Mouse (Mus musculus) heart, embryonic 11.5 days (tissue): Measurements from ENCODE around the gene Synj1. TPM values are rescaled to one million over a fixed set of nuclear protein-coding genes. Genes with fewer than 3 reads are reported as not detected.

ENCODE experiments used
- ATAC-seq: fragments of 200-750 bp; cut with Nextera tagmentation; replicated peaks from 2 replicates; pipeline ENCODE4 v1.8.0; 2017; ENCODE audit warnings: moderate library complexity; ENCODE audit not compliant: insufficient number of reproducible peaks, low FRiP score, low TSS enrichment
- H3K27ac ChIP-seq: fragments of 300-500 bp; sonication (generic); 2 replicates; pipeline ENCODE4 v1.5.1; 2014; ENCODE audit warnings: mild to moderate bottlenecking, low read depth, low read length
- H3K27me3 ChIP-seq: fragments of 300-500 bp; sonication (generic); 2 replicates; pipeline ENCODE4 v1.6.1; 2014; ENCODE audit warnings: mild to moderate bottlenecking, low read length, mixed read lengths; ENCODE audit not compliant: control insufficient read depth, insufficient read depth
- H3K36me3 ChIP-seq: fragments of 300-500 bp; sonication (generic); 2 replicates; pipeline ENCODE4 v1.6.1; 2014; ENCODE audit warnings: mild to moderate bottlenecking, low read length, moderate library complexity, mixed read lengths; ENCODE audit not compliant: control insufficient read depth, insufficient read depth
- H3K4me1 ChIP-seq: fragments of 300-500 bp; sonication (generic); 2 replicates; pipeline ENCODE4 v1.6.1; 2014; ENCODE audit warnings: low read length; ENCODE audit not compliant: control insufficient read depth, insufficient read depth
- H3K4me2 ChIP-seq: fragments of 300-500 bp; sonication (generic); 2 replicates; pipeline ENCODE4 v1.6.1; 2014; ENCODE audit warnings: mild to moderate bottlenecking, moderate library complexity
- H3K4me3 ChIP-seq: fragments of 300-500 bp; sonication (generic); 2 replicates; pipeline ENCODE4 v1.5.1; 2014; ENCODE audit warnings: low read depth, low read length
- H3K9ac ChIP-seq: fragments of 300-500 bp; sonication (generic); 2 replicates; pipeline ENCODE4 v1.6.1; 2014; ENCODE audit warnings: mild to moderate bottlenecking, low read depth, low read length, moderate library complexity
- H3K9me3 ChIP-seq: fragments of 300-500 bp; sonication (generic); replicated peaks from 2 replicates; pipeline ENCODE4 v1.6.1; 2016; ENCODE audit warnings: low read length; ENCODE audit not compliant: control insufficient read depth
- WGBS: fragments of 180-500 bp; shearing (Covaris S2); extraction: QIAGEN DNeasy Blood & Tissue Kit; methylation state at CpG from one replicate; pipeline ENCODE4 v1.1.7; 2014; ENCODE audit not compliant: insufficient replicate concordance; 5-methylcytosine and 5-hydroxymethylcytosine counted together
- polyA plus RNA-seq: library from polyadenylated mRNA; unstranded; fragments of >200 nt; fragmentation: Nextera tagmentation; extraction: Ambion mirVana; gene quantifications from 2 replicates; pipeline ENCODE4 v1.2.1, GENCODE M21; 2014

Synj1 gene
- polyA plus RNA-seq, result 15.2 and 22.1 TPM in 2 replicates

GRCm38 (mm10) chr16:91011021-91011683 lies at the start of gene Synj1:
Synj1 (minus strand) TSS chr16:91011308.
- Histone ChIP-seq H3K9ac (peak within 1 kb of the TSS; percentile 90), H3K4me2 (peak within 1 kb of the TSS; percentile 63), H3K36me3 (peaks cover 17% of the 10 kb centered on the region), H3K9me3 (no peaks in the 10 kb centered on the region), H3K27me3 (no peaks in the 10 kb centered on the region), H3K27ac (peak within 1 kb of the TSS; percentile 89), H3K4me3 (peak within 1 kb of the TSS; percentile 90), H3K4me1 (peaks cover 5% of the 10 kb centered on the region; the same call in 1 of the 2 replicates)
- under 1% methylated on average over 61 of the region's 66 CpGs for WGBS
- peak; percentile 95 for ATAC-seq

GRCm38 (mm10) chr16:91057741-91058140 lies 46.6 kb upstream of the Synj1 start:
- Histone ChIP-seq H3K27me3 (no peaks in the 10 kb centered on the region; the same call in 1 of the 2 replicates), H3K27ac (no peak overlapping the region), H3K4me2 (no peak overlapping the region), H3K4me1 (peaks cover 9% of the 10 kb centered on the region; the same call in 1 of the 2 replicates), H3K4me3 (no peak overlapping the region), H3K9me3 (no peaks in the 10 kb centered on the region), H3K9ac (no peak overlapping the region), H3K36me3 (no peaks in the 10 kb centered on the region)
- ATAC-seq, result no peak
- WGBS, result 45% methylated on average over 6 of the region's 6 CpGs

- H3K4me2 ChIP-seq, result no peak overlapping the region
- no peak overlapping the region for H3K9ac ChIP-seq
- no peak overlapping the region for H3K4me3 ChIP-seq
- no peak for ATAC-seq
- H3K4me1 ChIP-seq, result peaks cover 9% of the 10 kb centered on the region; the same call in 1 of the 2 replicates
- no peaks in the 10 kb centered on the region for H3K9me3 ChIP-seq
- WGBS, result 49% methylated on average over 4 of the region's 4 CpGs
- no peaks in the 10 kb centered on the region; the same call in 1 of the 2 replicates for H3K27me3 ChIP-seq
- no peaks in the 10 kb centered on the region for H3K36me3 ChIP-seq
- H3K27ac ChIP-seq, result no peak overlapping the region
These were observed 46.2 kb upstream of the Synj1 start for GRCm38 (mm10) chr16:91057261-91057660.

GRCm38 (mm10) chr16:91056043-91056821 lies 45.1 kb upstream of the Synj1 start:
- Histone ChIP-seq H3K4me1 (peaks cover 9% of the 10 kb centered on the region; the same call in 1 of the 2 replicates), H3K27ac (no peak overlapping the region), H3K9me3 (no peaks in the 10 kb centered on the region), H3K4me2 (peak overlapping the region; percentile 6; the same call in 1 of the 2 replicates), H3K36me3 (no peaks in the 10 kb centered on the region), H3K4me3 (no peak overlapping the region), H3K27me3 (no peaks in the 10 kb centered on the region; the same call in 1 of the 2 replicates), H3K9ac (no peak overlapping the region)
- WGBS, result 46% methylated on average over 16 of the region's 16 CpGs
- no peak for ATAC-seq

- H3K27me3 ChIP-seq, result peaks cover 2% of the 10 kb centered on the region; the same call in 1 of the 2 replicates
- no peak for ATAC-seq
These were observed 44.0 kb upstream of the Synj1 start for GRCm38 (mm10) chr16:91055150-91055549.

GRCm38 (mm10) chr16:91053599-91053998 lies 42.5 kb upstream of the Synj1 start:
- H3K27ac ChIP-seq, result no peak overlapping the region
- H3K4me1 ChIP-seq, result peaks cover 9% of the 10 kb centered on the region; the same call in 1 of the 2 replicates
- H3K4me2 ChIP-seq, result no peak overlapping the region
- H3K4me3 ChIP-seq, result no peak overlapping the region
- H3K9ac ChIP-seq, result no peak overlapping the region
- ATAC-seq, result no peak
- H3K36me3 ChIP-seq, result no peaks in the 10 kb centered on the region
- H3K27me3 ChIP-seq, result peaks cover 4% of the 10 kb centered on the region; the same call in 1 of the 2 replicates
- H3K9me3 ChIP-seq, result no peaks in the 10 kb centered on the region
- 49% methylated on average over 8 of the region's 8 CpGs for WGBS

More at GRCm38 (mm10) chr16:91055150-91055549, 44.0 kb upstream of the Synj1 start:
- Histone ChIP-seq H3K36me3 (no peaks in the 10 kb centered on the region), H3K4me3 (no peak overlapping the region), H3K4me2 (no peak overlapping the region), H3K9ac (no peak overlapping the region), H3K9me3 (no peaks in the 10 kb centered on the region), H3K27ac (no peak overlapping the region), H3K4me1 (peaks cover 9% of the 10 kb centered on the region; the same call in 1 of the 2 replicates)
- WGBS, result 76% methylated on average over 5 of the region's 5 CpGs

GRCm38 (mm10) chr16:91045511-91045910 lies 34.4 kb upstream of the Synj1 start:
- Histone ChIP-seq H3K4me3 (no peak overlapping the region), H3K36me3 (no peaks in the 10 kb centered on the region), H3K9me3 (no peaks in the 10 kb centered on the region), H3K4me2 (peak overlapping the region; percentile 72), H3K9ac (no peak overlapping the region), H3K4me1 (peaks cover 6% of the 10 kb centered on the region), H3K27ac (no peak overlapping the region), H3K27me3 (0 out of 2 replicates have a peak, but pooled peaks cover 4% of the 10 kb centered on the region)
- no peak for ATAC-seq
- WGBS, result 46% methylated on average over 8 of the region's 8 CpGs

- WGBS, result 1% methylated on average over 67 of the region's 70 CpGs
- Histone ChIP-seq H3K36me3 (no peaks in the 10 kb centered on the region), H3K9ac (peak within 1 kb of the TSS; percentile 79), H3K27ac (peak within 1 kb of the TSS; percentile 96), H3K27me3 (no peaks in the 10 kb centered on the region), H3K4me3 (peak within 1 kb of the TSS; percentile 72), H3K4me1 (peaks cover 6% of the 10 kb centered on the region), H3K4me2 (peak within 1 kb of the TSS; percentile 72), H3K9me3 (no peaks in the 10 kb centered on the region)
- ATAC-seq, result peak; percentile 96
These were observed 33.4 kb upstream of the Synj1 start, which contains the start of gene Paxbp1 for GRCm38 (mm10) chr16:91044270-91045182. Paxbp1 (minus strand) TSS chr16:91044543.
